Mouse (Mus musculus): Measurements from ENCODE around the gene Sec11a. TPM values are rescaled to one million over a fixed set of nuclear protein-coding genes. Genes with fewer than 3 reads are reported as not detected.

Gene Sec11a
- total and polyA plus RNA-seq, 3 experiments, result 37.3 to 43.4 (median 41.6) TPM

DNA sequence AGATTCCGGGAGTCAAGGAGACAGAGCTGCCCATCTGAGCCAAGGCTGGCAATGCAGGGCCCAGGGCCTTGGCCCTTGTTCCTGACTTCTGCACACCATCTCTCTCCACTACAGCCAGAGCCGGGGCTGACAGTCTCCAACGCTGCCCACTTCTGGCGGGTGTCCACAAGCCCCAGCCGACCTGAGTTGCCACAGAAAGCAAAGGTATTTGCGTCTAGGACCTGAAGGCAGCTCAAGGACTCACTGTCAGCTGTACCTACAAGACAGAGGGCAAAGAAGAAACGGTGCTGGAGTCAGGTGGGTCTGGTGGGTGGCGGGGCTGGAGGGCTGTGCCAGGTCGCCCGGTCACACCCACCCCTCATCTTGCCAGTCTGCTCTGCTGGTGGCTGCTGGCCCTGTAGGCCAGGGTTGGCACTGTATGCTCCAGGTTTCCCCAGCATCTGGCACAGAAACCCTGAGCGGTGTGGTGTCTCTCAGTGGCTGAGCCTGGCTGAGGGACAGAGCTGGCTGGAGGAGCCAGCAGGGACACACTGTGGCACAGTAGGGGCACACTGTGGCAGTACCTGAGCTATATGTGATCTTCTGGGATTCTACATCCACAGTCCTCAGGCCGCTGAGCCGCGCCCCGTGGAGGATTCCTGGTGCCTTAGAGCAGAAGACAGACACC is 54.4 kb downstream of the Sec11a start:
- intact Hi-C loops (cut with DNase I), result no loop called here
- Histone ChIP-seq H3K27ac (peak overlapping the region; percentile 67; the same call in 1 of the 2 replicates), H3K36me3 (ENCODE audit: control insufficient read depth, insufficient read depth, low read length) (no peaks in the 10 kb centered on the region)

DNA sequence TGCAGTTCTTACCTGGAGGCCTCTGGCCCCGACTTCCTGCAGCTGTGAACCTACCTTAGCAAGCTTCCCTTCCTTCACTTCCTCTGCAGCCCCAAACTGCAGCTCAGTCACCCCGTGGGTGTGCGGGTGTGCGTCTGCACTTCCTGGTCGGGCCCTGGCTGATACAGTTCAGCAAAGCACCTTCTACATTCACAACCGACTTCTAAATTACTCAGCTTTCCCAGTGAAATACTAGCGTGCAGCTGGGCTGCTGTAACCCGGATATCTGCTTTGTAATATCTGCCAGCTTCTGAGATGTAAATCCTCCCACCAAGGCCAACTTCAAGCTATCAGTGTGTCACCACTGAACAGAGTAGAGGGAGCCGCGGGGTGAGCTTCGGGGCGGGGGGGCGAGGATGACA is 57.7 kb downstream of the Sec11a start:
- H3K27me3 ChIP-seq (ENCODE audit: control insufficient read depth, insufficient read depth, low read length), result no peaks in the 10 kb centered on the region
- no peaks in the 10 kb centered on the region for H3K36me3 ChIP-seq (ENCODE audit: control insufficient read depth, insufficient read depth, low read length)
- no peaks in the 10 kb centered on the region for H3K79me2 ChIP-seq (replicated peaks; ENCODE audit: control insufficient read depth, insufficient read depth, low read length)
- peaks cover 9% of the 10 kb centered on the region for H3K4me1 ChIP-seq (ENCODE audit: control insufficient read depth, insufficient read depth, low read length)
- H3K4me3 ChIP-seq, result no peak overlapping the region
- no peak for TF ChIP-seq EP300 (IDR thresholded peaks at IDR 0.05; ENCODE audit: insufficient read depth, low read depth, low read length)
- no peak for TF ChIP-seq POLR2A (IDR thresholded peaks at IDR 0.05; ENCODE audit: insufficient read depth, low read depth, low read length)
- TF ChIP-seq CTCF (IDR thresholded peaks at IDR 0.05), result no peak
- 53% methylated on average over 13 of the region's 13 CpGs for WGBS
- H3K27ac ChIP-seq, result peak overlapping the region; percentile 51
- intact Hi-C loops (cut with DNase I), result loop anchor here (5.0 to 10.0 kb wide), 3 partner anchors 137 to 247 kb away; partner anchors contain the start of gene Alpk3
- DNase-seq, result peak in 1 of 2 experiments; percentile 43
- no peak overlapping the region for H3K9ac ChIP-seq (ENCODE audit: low read depth, low read length)

More for the DNA sequence above, 54.4 kb downstream of the Sec11a start:
- no peak for DNase-seq
- Histone ChIP-seq H3K9ac (ENCODE audit: low read depth, low read length) (no peak overlapping the region), H3K27me3 (ENCODE audit: control insufficient read depth, insufficient read depth, low read length) (no peaks in the 10 kb centered on the region), H3K79me2 (replicated peaks; ENCODE audit: control insufficient read depth, insufficient read depth, low read length) (no peaks in the 10 kb centered on the region), H3K4me1 (ENCODE audit: control insufficient read depth, insufficient read depth, low read length) (peaks cover 9% of the 10 kb centered on the region), H3K4me3 (no peak overlapping the region)
- no peak for TF ChIP-seq CTCF (IDR thresholded peaks at IDR 0.05)
- TF ChIP-seq POLR2A (IDR thresholded peaks at IDR 0.05; ENCODE audit: insufficient read depth, low read depth, low read length), result no peak
- no peak for TF ChIP-seq EP300 (IDR thresholded peaks at IDR 0.05; ENCODE audit: insufficient read depth, low read depth, low read length)
- 80% methylated on average over 15 of the region's 15 CpGs for WGBS

GRCm38 (mm10) chr7:80889021-80889511 is 58.5 kb downstream of the Sec11a start:
- Histone ChIP-seq H3K4me3 (no peak overlapping the region), H3K27ac (peak overlapping the region; percentile 51), H3K27me3 (ENCODE audit: control insufficient read depth, insufficient read depth, low read length) (no peaks in the 10 kb centered on the region), H3K4me1 (ENCODE audit: control insufficient read depth, insufficient read depth, low read length) (peaks cover 9% of the 10 kb centered on the region), H3K79me2 (replicated peaks; ENCODE audit: control insufficient read depth, insufficient read depth, low read length) (no peaks in the 10 kb centered on the region), H3K36me3 (ENCODE audit: control insufficient read depth, insufficient read depth, low read length) (no peaks in the 10 kb centered on the region), H3K9ac (ENCODE audit: low read depth, low read length) (no peak overlapping the region)
- 48% methylated on average over 9 of the region's 9 CpGs for WGBS
- TF ChIP-seq CTCF (IDR thresholded peaks at IDR 0.05), result no peak
- no peak for TF ChIP-seq EP300 (IDR thresholded peaks at IDR 0.05; ENCODE audit: insufficient read depth, low read depth, low read length)
- no peak for TF ChIP-seq POLR2A (IDR thresholded peaks at IDR 0.05; ENCODE audit: insufficient read depth, low read depth, low read length)
- peak; percentile 49 to 59 for DNase-seq
- intact Hi-C loops (cut with DNase I), result loop anchor here (5.0 to 10.0 kb wide), 3 partner anchors 138 to 248 kb away; partner anchors contain the start of gene Alpk3

- no peak overlapping the region for H3K4me3 ChIP-seq
- no peak overlapping the region for H3K27ac ChIP-seq
- H3K27me3 ChIP-seq (ENCODE audit: control insufficient read depth, insufficient read depth, low read length), result no peaks in the 10 kb centered on the region
- TF ChIP-seq POLR2A (IDR thresholded peaks at IDR 0.05; ENCODE audit: insufficient read depth, low read depth, low read length) (no peak), CTCF (IDR thresholded peaks at IDR 0.05) (no peak), EP300 (IDR thresholded peaks at IDR 0.05; ENCODE audit: insufficient read depth, low read depth, low read length) (no peak)
- intact Hi-C loops (cut with DNase I), result loop anchor here (5.0 to 10.0 kb wide), 3 partner anchors 139 to 249 kb away; partner anchors contain the start of gene Alpk3
- WGBS, result 75% methylated on average over 7 of the region's 7 CpGs
- no peaks in the 10 kb centered on the region for H3K79me2 ChIP-seq (replicated peaks; ENCODE audit: control insufficient read depth, insufficient read depth, low read length)
- no peak overlapping the region for H3K9ac ChIP-seq (ENCODE audit: low read depth, low read length)
- no peak for DNase-seq
- H3K36me3 ChIP-seq (ENCODE audit: control insufficient read depth, insufficient read depth, low read length), result no peaks in the 10 kb centered on the region
- H3K4me1 ChIP-seq (ENCODE audit: control insufficient read depth, insufficient read depth, low read length), result peaks cover 4% of the 10 kb centered on the region
These were observed 59.0 kb downstream of the Sec11a start for GRCm38 (mm10) chr7:80888595-80888994.

GRCm38 (mm10) chr7:80885666-80886065 is 61.9 kb downstream of the Sec11a start:
- Histone ChIP-seq H3K36me3 (ENCODE audit: control insufficient read depth, insufficient read depth, low read length) (no peaks in the 10 kb centered on the region), H3K4me1 (ENCODE audit: control insufficient read depth, insufficient read depth, low read length) (peaks cover 7% of the 10 kb centered on the region), H3K9ac (ENCODE audit: low read depth, low read length) (no peak overlapping the region), H3K4me3 (no peak overlapping the region), H3K27ac (no peak overlapping the region), H3K27me3 (ENCODE audit: control insufficient read depth, insufficient read depth, low read length) (no peaks in the 10 kb centered on the region), H3K79me2 (replicated peaks; ENCODE audit: control insufficient read depth, insufficient read depth, low read length) (no peaks in the 10 kb centered on the region)
- DNase-seq, result no peak
- intact Hi-C loops (cut with DNase I), result loop anchor here (2.0 to 10.0 kb wide), 4 partner anchors 142 to 269 kb away; partner anchors contain the start of gene Alpk3
- 36% methylated on average over 1 of the region's 1 CpGs for WGBS
- no peak for TF ChIP-seq POLR2A (IDR thresholded peaks at IDR 0.05; ENCODE audit: insufficient read depth, low read depth, low read length)
- TF ChIP-seq EP300 (IDR thresholded peaks at IDR 0.05; ENCODE audit: insufficient read depth, low read depth, low read length), result no peak
- TF ChIP-seq CTCF (IDR thresholded peaks at IDR 0.05), result peak; percentile 80

All from heart, adult 2 months (tissue).